Mouse (Mus musculus): ENCODE measurements around the gene Mdm4. TPM values are rescaled to one million over a fixed set of nuclear protein-coding genes. Genes with fewer than 3 reads are reported as not detected.
A peak's percentile ranks its signal among the peaks of the same experiment; 100 is the strongest.

Mdm4 gene
- total and polyA plus RNA-seq, 3 experiments: 15.0 to 70.4 (median 44.1) TPM

- peak; percentile 33 for DNase-seq
These were observed 91.4 kb downstream of the Mdm4 start for GRCm38 (mm10) chr1:132938975-132939374.

DNA sequence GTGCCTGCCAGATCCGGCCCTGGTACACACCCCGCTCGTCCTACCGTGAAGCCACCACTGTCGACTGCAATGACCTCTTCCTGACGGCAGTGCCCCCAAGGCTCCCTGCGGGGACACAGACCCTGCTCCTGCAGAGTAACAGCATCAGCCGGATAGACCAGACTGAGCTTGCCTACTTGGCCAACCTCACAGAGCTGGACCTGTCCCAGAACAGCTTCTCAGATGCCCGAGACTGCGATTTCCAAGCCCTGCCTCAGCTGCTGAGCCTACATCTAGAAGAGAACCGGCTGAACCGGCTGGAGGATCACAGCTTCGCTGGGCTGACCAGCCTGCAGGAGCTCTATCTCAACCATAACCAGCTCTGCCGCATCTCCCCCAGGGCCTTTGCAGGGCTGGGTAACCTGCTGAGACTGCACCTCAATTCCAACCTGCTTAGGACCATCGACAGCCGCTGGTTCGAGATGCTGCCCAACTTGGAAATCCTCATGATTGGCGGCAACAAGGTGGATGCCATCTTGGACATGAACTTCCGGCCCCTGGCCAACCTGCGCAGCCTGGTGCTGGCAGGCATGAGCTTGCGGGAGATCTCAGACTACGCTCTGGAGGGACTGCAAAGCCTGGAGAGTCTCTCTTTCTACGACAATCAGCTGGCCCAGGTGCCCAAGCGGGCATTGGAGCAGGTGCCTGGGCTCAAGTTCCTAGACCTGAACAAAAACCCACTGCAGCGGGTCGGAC is 92.9 kb downstream of the Mdm4 start:
- no peak for DNase-seq

DNA sequence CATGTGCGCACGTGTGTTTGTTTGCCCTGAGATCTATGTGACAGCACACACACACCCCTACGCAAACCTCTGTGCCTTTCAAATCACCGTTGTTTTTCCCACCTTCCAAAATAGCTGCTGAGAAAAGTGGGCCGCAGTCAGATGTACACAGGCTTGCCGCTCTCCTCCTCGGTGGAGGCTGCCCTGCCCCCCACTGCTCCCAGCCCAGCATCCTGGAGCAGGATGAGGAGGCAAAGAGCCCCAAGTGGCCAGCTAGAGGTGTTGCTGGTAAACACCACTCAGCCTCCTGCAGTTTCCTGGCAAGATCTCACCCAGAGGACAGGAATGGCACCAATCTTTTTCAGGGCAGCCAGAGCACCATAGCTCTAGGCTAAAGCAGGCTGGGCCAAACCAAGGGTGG is 95.5 kb downstream of the Mdm4 start:
- peak; percentile 11 for DNase-seq

- DNase-seq: peak; percentile 13
These were observed 97.9 kb downstream of the Mdm4 start for GRCm38 (mm10) chr1:132932421-132932820.

DNA sequence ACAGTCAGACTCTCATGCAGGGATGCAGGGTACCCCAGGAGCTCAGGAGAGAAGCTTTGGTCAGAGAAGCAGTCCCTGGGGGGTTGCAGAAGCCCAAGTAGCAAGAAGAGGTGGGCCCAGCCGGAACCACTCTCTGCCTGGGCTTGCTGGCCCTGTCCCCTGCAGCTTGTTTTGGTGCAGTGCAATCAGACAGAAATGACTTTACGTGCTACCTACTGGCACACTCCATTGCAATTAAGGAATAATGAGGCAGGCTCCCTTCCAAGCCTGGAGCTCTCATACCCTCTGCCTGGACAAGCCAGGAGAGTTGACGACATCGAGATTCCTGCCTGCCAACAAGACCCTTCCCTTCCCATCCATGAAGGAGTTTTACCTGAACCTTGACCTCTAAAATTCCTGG is 100.1 kb downstream of the Mdm4 start:
- DNase-seq: no peak

DNA sequence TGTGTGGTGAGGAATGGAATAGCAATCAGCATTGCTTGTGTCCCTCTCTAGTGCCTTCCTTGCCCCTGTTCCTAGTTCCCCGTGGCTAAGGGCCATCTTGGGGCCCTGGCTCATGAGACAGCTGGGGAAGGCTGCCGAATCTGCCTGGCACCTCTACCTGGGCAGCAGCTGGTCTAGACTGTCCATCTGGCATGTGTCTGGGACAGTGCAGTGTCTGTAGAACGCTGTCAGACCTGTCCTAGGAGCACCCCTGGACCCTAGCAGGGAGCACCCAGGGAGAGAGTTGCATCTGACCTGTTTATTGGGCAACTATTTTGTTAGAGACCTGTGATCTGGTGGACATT is 101.5 kb downstream of the Mdm4 start:
- no peak for DNase-seq

- DNase-seq: no peak
These were observed 102.1 kb downstream of the Mdm4 start for GRCm38 (mm10) chr1:132928032-132928906.

- no peak for DNase-seq
These were observed 105.1 kb downstream of the Mdm4 start for GRCm38 (mm10) chr1:132925270-132925669.

DNA sequence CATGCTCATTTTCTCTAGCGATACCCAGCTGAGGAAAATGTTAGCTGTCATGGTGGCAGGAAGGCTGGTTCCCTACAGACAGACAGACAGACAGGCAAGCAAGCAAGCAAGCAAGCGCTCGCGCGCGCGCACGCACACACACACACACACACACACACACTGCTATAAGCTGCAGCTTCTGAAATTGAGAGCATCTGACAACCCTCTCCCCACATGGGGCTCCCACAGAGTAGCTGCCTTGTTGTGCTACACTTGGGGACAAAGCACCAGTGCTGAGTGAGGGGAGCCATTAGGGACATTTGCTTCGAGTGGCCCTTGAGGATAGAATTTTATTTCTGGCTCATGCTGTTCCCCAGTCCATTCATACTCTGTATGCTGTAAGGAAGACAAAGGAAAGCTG is 108.1 kb downstream of the Mdm4 start:
- DNase-seq: no peak

GRCm38 (mm10) chr1:132921071-132921470 is 109.3 kb downstream of the Mdm4 start:
- no peak for DNase-seq

DNA sequence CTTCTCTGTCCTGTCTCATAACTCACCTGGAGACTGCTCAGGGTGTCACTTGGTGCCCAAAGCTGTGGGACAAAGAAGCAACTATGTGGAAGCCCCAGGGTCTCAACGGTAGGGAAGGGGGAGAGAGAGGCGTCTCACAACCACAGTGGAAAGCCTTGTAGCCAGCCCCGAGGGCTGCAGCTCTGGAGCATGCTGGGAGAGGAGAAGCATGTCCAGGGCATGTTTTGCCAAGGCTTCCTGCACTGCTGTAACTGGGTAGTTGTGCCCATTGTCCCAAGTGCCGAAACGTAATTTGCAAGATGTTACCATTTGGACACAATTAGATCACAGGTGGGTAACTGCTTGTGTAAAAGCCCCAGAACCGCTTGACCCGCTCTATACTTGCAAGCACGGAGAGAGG is 111.1 kb downstream of the Mdm4 start:
- no peak for DNase-seq

- DNase-seq: no peak
These were observed 112.2 kb downstream of the Mdm4 start for GRCm38 (mm10) chr1:132918117-132918680.

DNA sequence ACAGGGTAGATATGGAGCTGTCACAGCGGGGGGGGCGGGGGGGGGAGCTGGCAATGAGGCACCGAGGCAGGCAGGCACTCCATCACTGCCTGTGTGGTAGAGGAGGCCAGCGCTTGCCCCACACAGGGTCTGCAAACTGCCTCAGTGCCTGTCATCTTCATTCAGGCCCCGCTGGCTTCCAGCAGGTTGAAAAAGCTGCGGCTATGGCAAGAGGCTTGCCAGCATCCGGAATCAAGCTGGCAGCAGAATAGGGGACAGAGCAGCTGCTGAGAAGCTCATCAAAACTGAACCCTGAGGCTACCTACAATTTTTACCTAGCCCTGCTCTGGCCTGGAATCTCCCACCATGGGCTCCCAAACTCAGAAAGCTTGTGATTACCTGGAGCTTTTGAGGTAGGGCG is 112.8 kb downstream of the Mdm4 start:
- no peak for DNase-seq

- DNase-seq: no peak
These were observed 114.4 kb downstream of the Mdm4 start for GRCm38 (mm10) chr1:132915849-132916493.

DNA sequence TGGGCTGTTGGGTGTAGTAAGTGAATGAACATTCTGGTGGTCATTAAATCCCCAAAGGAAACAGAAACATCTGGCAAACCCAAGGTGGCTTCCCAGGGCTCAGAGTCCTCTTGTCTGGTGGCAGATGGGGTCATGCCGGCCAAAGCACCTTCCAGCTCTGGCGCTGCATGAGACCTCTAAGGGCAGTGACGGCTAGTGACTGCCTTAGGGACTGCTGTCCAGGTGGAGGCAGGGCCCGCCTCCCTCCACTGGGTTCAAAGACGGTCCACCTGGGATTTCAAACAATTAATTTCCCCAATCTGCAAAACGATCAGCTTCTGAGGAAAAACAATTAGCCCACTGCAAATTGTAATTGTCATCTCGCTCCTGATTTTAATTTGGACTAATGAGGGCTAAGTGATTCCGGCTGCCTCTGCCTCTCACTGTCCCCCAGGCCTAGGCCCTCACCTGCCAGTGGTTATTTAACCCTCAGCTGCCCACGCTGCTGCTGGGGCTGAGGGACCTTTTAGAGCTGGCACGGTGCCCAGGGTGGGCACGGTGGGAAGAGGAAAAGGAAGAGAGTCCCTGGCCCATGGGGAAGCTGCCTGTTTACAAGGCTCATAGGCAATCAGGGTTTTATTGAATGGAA is 119.8 kb downstream of the Mdm4 start:
- no peak for DNase-seq

GRCm38 (mm10) chr1:132909951-132910350 is 120.4 kb downstream of the Mdm4 start:
- DNase-seq: no peak

Small RNA genes lying within 50 kb of the gene (microRNA-seq; reads per million reads assigned to microRNA genes)
- gene Gm44300: 0 reads per million in 2 experiments

Other genes with a start within 250 kb of the Mdm4 start
- 10 to 100 TPM in 1 of 2 experiments, 1 to 10 TPM in 1; 5.3 to 25.9 TPM for gene Lrrn2, start 150.3 kb downstream of the Mdm4 start, total RNA-seq (2021)
- 15.4 and 18.2 TPM in 2 replicates for gene Lrrn2, start 150.3 kb downstream of the Mdm4 start, polyA plus RNA-seq (2012; rRNA removed)
- gene Pik3c2b, start 15.1 kb upstream of the Mdm4 start, total RNA-seq (2021): 1 to 10 TPM; 4.6 to 6.5 TPM
- 6.5 and 7.2 TPM in 2 replicates for gene Pik3c2b, start 15.1 kb upstream of the Mdm4 start, polyA plus RNA-seq (2012; rRNA removed)
- gene Ppp1r15b, start 100.6 kb upstream of the Mdm4 start, total RNA-seq (2021): 10 to 100 TPM; 89.6 to 90.2 TPM
- gene Ppp1r15b, start 100.6 kb upstream of the Mdm4 start, polyA plus RNA-seq (2012; rRNA removed): 34.1 and 40.4 TPM in 2 replicates
- 10 to 100 TPM; 10.3 to 22.6 TPM for gene Plekha6, start 133.6 kb upstream of the Mdm4 start, total RNA-seq (2021)
- gene Plekha6, start 133.6 kb upstream of the Mdm4 start, polyA plus RNA-seq (2012; rRNA removed): 16.9 and 22.5 TPM in 2 replicates

Measured in adrenal gland, adult 2 months (tissue).